Mouse (Mus musculus): ENCODE measurements at regions not wholly inside any gene's neighbourhood (a gene's known extent, or its start where the extent isn't known, plus 50 kb on each side); places are given as distances from the start of the nearest gene placed in this dataset.
"Not testable (repeated sequence)": the region's sequence is repeated elsewhere in the genome, so short reads cannot be mapped to it uniquely, and the experiment has no call there.

GRCm38 (mm10) chr5:4391083-4391482, 198.9 kb downstream of the Mterf1b start:
- DNase-seq (ENCODE audit: low spot score) (no peak), ATAC-seq (no peak)
- H3K27me3 ChIP-seq (replicated peaks; ENCODE audit: insufficient read depth, low read length) = no peaks in the 10 kb centered on the region
- no peak overlapping the region for H3K4me2 ChIP-seq (replicated peaks; ENCODE audit: low read depth, low read length)
- H3K9ac ChIP-seq (replicated peaks; ENCODE audit: low read depth) = no peak overlapping the region
- H3K27ac ChIP-seq (ENCODE audit: low read length) = no peak overlapping the region
- 54% methylated on average over 2 of the region's 2 CpGs for WGBS
- no peak overlapping the region for H3K4me3 ChIP-seq (ENCODE audit: low read depth, low read length)
- H3K4me1 ChIP-seq (ENCODE audit: insufficient read depth, low read depth, low read length) = no peaks in the 10 kb centered on the region
- H3K9me3 ChIP-seq (ENCODE audit: low read length) = no peaks in the 10 kb centered on the region
- no peaks in the 10 kb centered on the region for H3K36me3 ChIP-seq (ENCODE audit: insufficient read depth, low read length)
- TF ChIP-seq EP300 (IDR thresholded peaks at IDR 0.05) (no peak), CTCF (IDR thresholded peaks at IDR 0.05) (no peak)

GRCm38 (mm10) chr5:4394353-4395052, 202.3 kb downstream of the Mterf1b start:
- H3K4me2 ChIP-seq (replicated peaks; ENCODE audit: low read depth, low read length); H3K27me3 ChIP-seq (replicated peaks; ENCODE audit: insufficient read depth, low read length); ATAC-seq; H3K9ac ChIP-seq (replicated peaks; ENCODE audit: low read depth); H3K4me1 ChIP-seq (ENCODE audit: insufficient read depth, low read depth, low read length); H3K9me3 ChIP-seq (ENCODE audit: low read length); H3K36me3 ChIP-seq (ENCODE audit: insufficient read depth, low read length); H3K27ac ChIP-seq (ENCODE audit: low read length); DNase-seq (ENCODE audit: low spot score); H3K4me3 ChIP-seq (ENCODE audit: low read depth, low read length): not testable (repeated sequence)
- WGBS = 70% methylated on average over 6 of the region's 7 CpGs

DNA sequence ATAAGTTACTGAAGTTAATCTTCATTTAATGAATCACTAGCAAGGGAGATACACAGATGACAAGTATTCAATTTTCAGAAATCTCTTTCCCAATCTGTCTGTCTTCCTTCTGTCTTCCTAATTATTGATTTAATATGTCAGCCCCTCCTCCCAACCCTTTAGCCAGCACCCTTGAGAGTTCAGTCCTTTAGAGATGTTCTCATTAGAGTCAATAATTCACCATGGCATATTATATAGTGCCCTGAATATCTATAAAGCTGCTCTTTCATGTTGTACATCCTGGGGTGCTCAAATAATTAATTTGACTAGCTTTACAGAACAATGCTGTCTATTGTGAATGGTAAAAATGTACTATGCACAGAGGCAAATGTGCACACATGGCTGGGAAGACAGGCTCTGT, 205.9 kb downstream of the Mterf1b start:
- no peak overlapping the region for H3K27ac ChIP-seq (ENCODE audit: low read length)
- ATAC-seq (no peak), DNase-seq (ENCODE audit: low spot score) (no peak)
- H3K9ac ChIP-seq (replicated peaks; ENCODE audit: low read depth) = no peak overlapping the region
- H3K36me3 ChIP-seq (ENCODE audit: insufficient read depth, low read length) = no peaks in the 10 kb centered on the region
- no peaks in the 10 kb centered on the region for H3K27me3 ChIP-seq (replicated peaks; ENCODE audit: insufficient read depth, low read length)
- no peaks in the 10 kb centered on the region for H3K9me3 ChIP-seq (ENCODE audit: low read length)
- no peak overlapping the region for H3K4me2 ChIP-seq (replicated peaks; ENCODE audit: low read depth, low read length)
- H3K4me1 ChIP-seq (ENCODE audit: insufficient read depth, low read depth, low read length) = no peaks in the 10 kb centered on the region
- no peak overlapping the region for H3K4me3 ChIP-seq (ENCODE audit: low read depth, low read length)
- TF ChIP-seq CTCF (IDR thresholded peaks at IDR 0.05) (no peak), EP300 (IDR thresholded peaks at IDR 0.05) (no peak)

DNA sequence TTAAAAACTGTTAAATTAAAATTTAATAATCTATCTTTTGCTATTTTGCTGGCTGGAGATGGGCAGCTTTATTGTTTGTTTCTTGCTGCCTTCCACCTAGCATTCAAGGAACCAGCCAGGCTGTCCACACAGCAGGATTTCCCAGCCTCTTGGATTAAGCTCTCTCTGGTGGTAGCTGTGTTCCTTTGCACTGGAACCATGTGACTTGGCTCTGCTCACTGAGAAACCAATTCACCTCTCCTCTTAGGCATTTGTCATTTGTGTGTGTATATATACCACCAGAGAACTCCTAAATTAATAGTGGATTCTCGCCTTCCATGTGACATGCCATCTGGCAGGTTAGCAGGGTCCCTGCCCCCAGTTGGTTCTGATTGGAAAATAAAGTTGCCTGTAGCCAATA, 225.6 kb downstream of the Mterf1b start:
- no peaks in the 10 kb centered on the region for H3K36me3 ChIP-seq (ENCODE audit: insufficient read depth, low read length)
- H3K4me1 ChIP-seq (ENCODE audit: insufficient read depth, low read depth, low read length) = no peaks in the 10 kb centered on the region
- no peak overlapping the region for H3K27ac ChIP-seq (ENCODE audit: low read length)
- no peak for TF ChIP-seq CTCF (IDR thresholded peaks at IDR 0.05)
- no peak for TF ChIP-seq EP300 (IDR thresholded peaks at IDR 0.05)
- WGBS = 71% methylated on average over 1 of the region's 1 CpGs
- H3K27me3 ChIP-seq (replicated peaks; ENCODE audit: insufficient read depth, low read length) = no peaks in the 10 kb centered on the region
- DNase-seq (ENCODE audit: low spot score) (no peak), ATAC-seq (no peak)
- H3K4me3 ChIP-seq (ENCODE audit: low read depth, low read length) = no peak overlapping the region
- H3K9ac ChIP-seq (replicated peaks; ENCODE audit: low read depth) = no peak overlapping the region
- no peak overlapping the region for H3K4me2 ChIP-seq (replicated peaks; ENCODE audit: low read depth, low read length)
- H3K9me3 ChIP-seq (ENCODE audit: low read length) = no peaks in the 10 kb centered on the region

Data from lung, postnatal 0 days (tissue).